Mouse (Mus musculus) right cerebral cortex, postnatal 4 days (tissue): Measurements from ENCODE around the gene Pcsk4.

ENCODE experiments used
- DNase-seq: peaks from one replicate; pipeline ENCODE4 v3.0.0-alpha.2; 2022

Gene Pcsk4

DNA sequence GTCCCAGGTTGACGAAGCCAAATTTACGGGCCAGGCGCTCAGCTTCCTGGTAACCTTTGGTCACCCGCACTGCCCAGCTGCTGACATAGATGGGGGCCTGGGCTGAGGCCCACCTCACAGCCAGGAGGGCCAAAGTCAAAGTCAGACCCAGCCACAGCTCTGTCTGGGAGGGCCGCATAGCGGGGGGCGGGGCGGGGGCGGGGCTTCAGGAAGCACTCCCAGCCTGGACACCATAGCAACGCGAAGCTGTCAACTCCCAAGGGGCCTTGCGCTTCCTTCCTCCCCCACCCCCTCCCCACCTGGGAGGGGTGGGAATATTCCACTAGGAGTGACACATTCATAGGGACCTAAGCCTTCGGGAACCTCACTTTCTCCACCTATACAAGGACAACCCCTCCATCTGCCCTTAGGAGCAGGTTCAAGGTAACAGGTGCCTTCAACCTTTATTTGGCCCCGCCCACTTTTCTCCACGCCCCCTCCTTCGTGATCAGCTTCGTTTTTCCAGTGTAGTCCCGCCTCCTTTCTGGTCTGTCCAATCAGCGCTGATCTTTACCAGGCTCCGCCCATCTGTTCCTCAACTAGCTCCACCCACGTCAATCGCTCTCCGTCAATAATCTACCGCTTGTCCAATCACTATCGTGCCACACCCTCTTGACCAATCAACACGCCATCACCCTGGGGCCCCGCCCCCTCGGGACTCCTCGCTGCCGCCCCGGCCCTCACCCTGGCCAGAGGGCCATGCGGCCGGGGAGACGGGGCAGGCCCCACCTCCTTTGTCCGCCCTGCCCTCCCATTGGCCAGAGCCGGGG is at the start of gene Pcsk4, which contains the start of gene Reep6:
Pcsk4 (minus strand) TSS at position 226 of the 809 bp plus-strand sequence.
Reep6 (plus strand) TSS at position 681 of the 809 bp plus-strand sequence.
- peak; percentile 94 for DNase-seq

DNA sequence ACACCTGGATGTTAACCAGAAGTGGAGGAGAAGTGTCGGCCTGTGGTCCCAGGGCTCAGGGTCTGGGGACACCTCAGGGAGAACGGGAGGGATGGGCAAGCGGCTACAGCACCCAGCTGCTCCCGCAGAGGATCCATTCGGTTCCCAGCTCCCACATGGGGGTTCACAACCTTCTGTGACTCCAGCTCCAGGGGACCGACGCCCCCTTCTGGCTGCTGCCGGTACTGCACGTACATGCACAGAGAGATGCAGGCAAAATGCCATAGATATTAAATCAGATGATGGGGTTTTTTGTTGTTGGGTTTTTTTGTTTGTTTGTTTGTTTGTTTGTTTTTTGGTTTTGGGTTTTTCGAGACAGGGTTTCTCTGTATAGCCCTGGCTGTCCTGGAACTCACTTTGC is 48.4 kb upstream of the Pcsk4 start:
- DNase-seq = peak; percentile 62

DNA sequence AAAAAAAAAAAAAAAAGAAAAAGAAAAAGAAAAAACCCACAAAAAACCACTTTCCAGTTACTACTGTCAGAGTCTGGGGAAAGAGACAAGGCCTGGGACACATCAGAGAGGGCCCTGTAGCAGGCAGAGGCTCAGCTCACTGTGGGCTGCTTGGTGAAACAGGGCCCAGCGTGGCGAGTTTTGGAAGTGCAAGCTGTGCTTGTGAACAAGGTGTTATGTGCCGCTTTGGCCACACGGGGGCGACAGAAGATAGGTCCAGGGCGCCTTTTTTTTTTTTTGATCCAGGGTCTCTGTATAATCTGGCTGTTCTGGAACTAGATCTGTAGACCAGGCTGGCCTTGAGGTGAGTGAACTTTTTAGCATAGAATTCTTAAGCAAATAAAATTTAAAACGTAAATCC is 46.9 kb upstream of the Pcsk4 start:
- DNase-seq = peak; percentile 98

DNA sequence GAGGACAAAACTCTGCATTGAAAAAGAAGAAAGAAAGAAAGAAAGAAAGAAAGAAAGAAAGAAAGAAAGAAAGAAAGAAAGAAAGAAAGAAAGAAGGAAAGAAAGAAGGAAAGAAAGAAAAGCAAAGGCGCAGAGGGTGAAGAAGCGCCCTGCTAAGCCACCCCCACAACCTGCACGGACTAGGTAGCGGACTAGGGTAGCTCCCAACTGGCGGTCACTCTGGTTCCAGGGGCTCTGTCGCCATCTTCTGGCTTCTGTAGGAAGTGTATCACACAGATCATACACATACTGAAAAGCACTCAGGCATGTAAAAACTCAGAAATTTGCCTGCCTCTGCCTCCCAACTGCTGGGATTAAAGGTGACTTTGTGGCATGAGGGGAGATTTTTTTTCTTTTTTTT is 44.8 kb upstream of the Pcsk4 start:
- peak; percentile 70 for DNase-seq

DNA sequence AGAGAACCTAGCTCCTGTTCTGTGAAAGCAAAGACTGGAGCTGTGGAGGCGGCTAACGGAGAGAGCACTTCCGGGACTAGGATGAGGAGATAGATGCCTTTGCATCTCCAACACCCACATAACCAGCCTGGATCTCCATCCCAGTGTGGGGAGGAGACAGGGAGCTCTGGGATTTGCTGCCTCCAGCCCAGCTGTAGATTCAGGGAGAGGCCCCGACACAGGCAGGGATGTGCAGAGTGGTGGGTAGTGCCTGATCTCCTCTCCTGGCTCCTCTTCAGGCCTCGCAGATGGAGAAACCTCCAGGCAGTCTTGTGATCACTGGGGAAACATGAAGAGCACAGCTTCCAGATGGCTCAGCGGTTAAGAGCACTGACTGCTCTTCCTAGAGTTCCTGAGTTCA is 43.4 kb upstream of the Pcsk4 start:
- no peak for DNase-seq

DNA sequence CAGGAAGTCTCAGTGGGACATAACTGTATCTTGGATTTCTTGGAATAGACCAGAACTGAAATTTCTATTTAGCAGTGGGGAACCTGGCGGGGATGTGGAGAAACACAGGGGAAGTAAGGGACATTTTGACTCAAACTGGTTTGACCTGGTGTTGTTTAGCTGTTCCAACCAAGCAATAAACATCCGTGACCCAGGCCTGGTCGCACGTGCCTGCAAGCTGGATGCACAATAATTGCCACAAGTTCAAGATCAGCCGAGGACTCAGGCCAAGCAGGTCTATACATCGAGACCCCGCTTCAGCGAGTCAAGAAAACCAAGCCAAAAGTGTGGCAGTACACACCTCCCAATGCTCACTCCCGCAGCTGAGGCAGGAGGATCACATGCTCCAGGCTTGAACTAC is 42.7 kb upstream of the Pcsk4 start:
- no peak for DNase-seq

DNA sequence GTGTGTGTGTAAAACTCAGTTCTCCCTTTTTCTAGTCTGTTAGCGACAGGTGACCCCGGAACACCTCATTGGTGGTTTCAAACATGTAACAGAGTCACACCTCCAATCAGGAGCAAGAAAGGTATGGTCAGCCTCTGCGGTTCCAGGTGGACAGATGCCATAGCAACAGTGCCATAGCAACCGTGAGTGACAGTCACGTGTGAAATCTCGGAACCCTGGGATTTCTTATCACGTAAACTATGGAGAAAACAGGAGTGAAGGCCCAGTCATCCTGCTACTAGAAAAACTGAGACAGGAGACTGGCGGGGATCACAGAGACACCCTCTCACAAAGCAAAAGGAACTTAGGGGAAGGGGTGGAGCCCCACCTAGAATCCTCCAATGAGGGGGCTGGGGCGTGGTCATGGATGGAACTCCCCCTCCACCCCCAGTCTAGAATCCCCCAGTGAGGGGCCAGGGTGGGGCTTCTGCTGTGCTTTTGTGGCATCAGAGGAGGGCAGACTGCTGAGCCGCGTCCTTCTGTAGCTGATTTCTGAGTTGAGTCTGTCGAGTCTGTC is 42.2 kb upstream of the Pcsk4 start:
- no peak for DNase-seq

DNA sequence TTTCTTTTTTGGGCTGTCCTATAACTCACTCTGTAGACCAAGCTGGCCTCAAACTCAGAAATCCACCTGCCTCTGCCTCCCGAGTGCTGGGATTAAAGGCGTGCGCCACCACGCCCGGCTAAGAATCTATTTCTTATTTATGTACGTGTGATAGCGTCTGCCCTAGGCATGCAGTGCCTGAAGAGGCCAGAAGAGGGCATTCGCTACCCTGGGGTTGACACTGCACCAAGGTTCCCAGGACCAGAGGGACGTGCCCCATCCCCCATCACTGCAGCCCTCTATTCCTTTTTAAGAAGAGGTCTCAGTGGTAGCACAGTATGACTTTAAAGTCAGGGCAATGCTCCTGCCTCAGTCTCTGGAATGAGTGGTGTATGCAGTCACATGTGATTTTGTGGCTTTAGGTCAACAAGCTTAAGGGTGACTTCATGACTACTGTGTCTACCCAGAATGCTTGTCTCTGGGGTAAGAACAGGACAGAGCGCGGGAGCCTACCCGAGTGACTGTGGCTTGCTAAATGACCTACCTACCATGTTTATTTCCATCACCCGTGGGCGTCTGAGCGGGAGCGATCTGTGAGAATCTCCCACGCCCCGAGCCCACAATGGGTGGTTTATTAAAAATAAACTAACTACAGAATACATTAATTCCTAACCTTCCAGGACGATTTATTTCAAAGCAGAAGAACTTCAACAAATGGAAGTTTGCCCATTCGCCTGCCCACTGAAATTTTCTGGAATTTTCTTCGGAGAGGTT is 40.9 kb upstream of the Pcsk4 start:
- no peak for DNase-seq

DNA sequence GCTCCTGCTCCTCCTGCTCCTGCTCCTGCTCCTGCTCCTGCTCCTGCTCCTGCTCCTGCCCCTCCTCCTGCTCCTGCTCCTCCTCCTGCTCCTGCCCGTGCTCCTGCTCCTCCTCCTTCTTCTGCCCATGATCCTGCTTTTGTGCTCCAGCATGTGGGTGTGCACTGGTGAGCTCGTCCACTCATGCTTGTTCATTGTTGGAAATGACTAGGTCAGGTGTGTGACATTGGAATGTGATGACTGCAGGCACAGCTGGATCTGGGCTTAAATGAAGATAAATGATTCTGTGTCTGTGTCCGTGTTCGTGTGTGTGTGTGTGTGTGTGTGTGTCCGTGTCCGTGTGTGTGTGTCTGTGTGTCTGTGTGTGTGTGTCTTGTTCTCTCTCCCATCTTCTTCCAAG is 39.1 kb upstream of the Pcsk4 start:
- no peak for DNase-seq

DNA sequence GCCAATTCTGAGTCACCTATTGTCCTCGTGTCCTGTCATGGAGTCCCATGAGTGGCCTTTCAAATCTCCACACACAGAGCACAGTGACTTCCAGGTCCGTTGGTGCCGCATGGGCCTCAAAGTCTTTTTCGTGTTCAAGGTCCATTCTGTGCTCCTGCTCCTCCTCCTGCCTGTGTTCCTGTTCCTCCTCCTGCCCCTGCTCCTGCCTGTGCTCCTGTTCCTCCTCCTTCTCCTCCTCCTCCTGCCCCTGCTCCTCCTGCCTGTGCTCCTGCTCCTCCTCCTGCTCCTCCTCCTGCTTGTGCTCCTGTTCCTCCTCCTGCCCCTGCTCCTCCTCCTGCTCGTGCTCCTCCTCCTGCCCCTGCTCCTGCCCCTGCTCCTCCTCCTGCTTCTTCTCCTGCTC is 38.7 kb upstream of the Pcsk4 start:
- DNase-seq = no peak

DNA sequence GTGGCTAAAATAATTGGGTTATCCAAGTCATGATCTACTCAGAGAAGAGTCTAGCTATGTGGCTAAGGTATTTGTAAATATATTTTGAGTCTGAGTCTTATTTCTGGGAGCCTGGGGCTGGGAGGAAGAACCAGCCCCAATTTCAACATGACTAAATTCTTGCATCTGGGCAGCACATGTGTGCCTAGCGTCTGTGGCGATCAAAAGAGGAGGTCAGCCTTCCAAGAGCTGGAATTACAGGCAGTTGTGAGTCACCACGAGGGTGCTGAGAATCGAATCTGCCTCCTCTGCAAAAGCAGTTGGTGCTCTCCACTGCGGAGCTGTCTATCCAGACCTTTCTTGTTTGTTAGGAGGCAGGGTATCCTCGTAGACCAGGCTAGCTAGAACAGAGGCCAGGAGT is 36.4 kb upstream of the Pcsk4 start:
- DNase-seq = no peak

DNA sequence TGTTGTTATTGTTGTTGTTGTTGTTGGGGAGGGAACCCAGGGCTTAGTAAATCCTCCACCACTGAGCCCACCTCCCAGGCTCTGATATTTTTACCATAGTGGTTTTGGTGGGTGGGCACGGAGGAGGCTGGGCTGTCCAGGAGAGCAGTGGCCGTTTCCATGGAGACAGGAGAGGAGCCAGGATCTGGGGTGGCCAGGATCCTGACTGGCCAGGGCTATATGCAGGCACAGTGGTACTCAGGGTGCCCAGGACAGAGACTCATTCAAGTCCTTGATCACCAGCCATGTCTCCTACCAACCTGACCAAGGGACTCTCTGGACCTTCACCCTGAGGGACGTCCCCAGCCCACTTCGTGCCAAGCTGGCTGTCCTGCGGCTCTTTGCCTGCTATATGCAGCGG is 34.4 kb upstream of the Pcsk4 start:
- no peak for DNase-seq

DNA sequence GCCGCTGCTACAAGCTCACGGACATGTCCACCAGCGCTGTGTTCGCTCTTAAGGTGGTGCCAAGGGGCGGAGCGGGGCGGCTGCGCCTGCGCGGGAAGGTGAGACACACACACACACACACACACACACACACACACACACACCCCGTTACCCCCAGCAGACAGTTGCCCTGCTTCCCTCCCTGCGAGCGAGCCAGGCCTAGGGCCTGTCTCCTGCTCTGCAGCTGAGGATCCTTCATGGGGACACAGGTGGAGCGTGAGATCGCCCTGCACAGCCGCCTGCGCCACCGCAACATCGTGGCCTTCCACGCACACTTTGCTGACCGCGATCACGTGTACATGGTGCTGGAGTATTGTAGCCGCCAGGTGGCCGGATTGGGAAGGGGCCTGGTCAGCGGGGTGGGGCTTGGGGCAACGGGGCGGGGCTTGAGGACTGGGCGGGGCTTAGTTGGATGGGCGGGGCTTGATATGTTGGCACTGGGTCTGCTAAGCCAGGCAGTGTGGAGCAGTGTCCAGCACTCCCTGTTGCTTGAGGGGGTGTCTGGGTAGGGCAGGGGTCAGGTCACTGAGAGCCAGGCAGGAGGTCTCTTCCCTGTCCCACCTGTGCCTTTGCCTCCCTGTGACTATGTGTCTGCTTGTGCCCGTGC is 28.8 kb upstream of the Pcsk4 start:
- no peak for DNase-seq

DNA sequence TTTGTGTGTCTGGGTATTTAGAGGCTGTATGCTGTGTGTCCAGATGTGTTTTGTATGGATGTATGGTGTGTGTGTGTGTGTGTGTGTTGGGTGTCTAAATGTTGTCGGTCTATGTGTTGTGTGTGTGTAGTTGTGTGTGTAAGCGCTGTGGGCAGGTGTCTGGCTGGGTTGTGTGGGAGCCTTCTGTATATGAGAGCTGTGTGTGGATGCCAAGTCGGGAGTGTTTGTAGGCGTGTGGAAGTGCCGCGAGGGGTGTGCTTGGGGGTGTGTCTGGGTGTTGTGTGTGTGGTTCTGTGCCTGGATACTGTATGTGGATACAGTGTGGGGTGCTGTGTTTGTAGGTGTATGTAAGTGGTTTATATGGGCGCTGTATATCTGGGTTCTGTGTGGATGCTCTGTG is 28.0 kb upstream of the Pcsk4 start:
- no peak for DNase-seq

DNA sequence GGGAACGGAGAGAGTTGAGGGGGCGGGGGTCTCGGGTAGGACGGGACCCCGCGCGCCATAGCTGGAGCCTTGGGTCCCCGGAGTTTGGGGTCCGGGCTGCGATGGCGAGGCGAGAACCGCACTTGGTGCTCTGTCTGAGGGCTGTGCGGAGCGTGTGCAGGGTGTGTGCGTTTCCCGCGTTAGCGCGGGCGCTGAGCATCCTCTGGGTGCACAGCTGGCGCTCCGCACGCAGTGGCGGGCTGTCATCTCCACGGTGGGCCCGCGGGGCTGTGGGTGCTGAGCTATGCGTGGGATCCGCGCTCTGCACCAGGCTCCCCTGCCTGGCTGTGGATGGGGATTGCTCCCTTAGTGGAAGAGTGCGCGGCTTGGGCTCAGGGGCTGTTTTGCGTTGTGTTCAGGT is 27.4 kb upstream of the Pcsk4 start:
- no peak for DNase-seq

DNA sequence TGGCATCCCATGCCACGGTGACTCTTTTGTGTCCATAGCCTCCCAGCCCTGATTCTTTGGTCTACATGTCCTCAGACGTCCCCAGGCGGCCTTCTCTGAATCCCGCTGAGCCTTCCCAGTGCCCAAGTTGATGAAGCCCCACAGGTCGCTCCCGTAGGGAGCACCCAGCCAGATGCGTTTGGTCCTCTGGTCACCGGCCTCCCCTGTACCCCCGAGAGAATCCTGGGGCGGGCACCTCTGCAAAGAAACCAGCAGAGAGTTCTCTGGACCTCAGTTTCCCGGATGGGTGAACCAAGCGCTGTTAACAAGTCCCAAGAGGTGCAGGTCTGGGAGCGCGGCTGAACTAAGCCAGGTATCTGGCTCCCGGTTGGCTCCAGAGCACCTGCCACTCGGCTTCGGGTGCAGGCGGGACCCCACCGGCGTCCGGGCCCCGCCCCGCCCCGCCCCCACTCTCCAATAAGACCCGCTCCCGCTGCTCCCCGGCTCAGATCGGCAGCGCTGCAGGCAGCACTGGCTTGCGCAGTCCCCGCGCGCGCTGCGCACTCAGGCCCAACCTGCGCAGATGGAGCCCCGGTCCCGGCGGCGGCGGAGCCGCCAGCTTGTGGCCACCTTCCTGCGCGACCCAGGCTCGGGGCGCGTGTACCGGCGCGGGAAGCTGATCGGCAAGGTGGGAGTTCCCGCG is 26.8 kb upstream of the Pcsk4 start, which contains the start of gene Plk5:
Plk5 (plus strand) TSS at position 459 of the 682 bp plus-strand sequence.
- no peak for DNase-seq

DNA sequence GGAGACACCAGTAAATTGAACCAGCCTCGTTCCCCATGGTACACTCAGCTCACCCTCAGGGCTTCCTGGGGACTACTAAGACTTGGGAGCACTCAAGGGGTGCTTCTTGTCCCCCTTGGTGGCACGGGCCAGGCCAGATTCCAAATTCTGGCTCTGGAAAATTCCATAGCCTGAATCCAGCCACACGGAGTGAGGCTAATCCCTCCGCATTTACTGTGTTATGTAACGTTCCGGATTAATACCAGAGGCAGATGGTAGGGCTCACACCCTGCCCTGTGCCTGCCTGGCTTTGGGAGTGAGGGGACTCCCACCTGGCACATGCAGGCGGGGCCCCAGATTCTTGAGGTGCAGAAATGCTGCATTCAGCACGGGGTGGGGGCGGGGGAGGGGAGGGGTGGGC is 26.1 kb upstream of the Pcsk4 start:
- no peak for DNase-seq

DNA sequence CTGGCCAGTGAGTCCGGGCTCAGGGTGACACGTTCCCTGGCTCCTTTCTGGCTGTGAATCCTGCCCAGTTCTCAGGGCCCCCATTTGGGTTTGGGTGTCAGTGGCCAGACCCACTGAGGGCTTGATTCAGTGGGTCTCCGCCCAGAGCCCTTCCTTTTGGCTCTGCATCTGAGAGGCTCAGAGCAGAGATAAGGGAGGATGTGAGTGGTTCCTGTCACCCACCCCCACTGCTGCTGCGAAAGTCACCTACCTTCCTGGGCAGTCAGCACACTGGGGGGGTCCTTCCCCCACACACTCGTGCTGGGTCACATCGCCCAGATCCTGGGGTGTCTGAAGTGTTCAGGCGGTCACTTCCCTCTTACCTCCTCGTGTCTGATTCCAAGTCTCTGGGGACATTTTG is 23.4 kb upstream of the Pcsk4 start:
- no peak for DNase-seq

DNA sequence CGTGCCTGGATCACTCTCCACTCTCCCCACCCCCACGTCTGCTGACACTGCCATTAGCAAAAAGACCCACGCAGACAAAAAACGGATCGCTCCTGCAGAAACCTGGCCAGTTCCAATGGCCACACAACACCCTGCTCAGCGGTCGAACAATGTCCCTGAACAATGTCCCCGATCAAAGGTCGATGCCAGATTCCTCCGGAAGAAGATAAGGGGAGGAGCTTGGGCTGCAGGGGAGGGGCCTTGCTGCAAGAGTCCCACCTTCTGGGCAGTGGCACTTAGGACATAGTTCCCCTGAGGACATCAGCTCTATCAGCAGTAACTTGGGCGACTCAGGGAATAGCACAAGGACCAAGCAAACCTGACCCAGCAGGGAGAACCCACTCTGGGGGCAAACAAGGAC is 22.6 kb upstream of the Pcsk4 start:
- no peak for DNase-seq

DNA sequence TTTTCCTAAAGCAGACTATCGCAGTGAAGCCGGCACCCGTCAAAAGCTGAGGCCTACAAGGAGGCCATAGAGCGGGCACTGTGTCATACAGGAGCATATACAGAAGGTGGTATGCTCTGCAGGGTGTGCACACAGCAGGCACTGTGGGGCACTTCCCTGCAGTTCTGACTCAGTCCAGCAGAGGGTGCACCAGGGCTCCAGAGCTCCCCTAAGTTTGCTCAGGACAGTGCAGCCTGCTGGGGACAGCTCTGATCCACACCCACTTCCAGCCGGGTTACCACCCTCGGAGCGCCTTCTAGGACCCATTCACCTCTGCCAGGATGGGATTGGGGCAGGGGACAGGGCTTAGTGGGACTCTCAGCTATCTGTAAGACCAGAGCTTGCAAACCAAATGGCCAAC is 21.0 kb upstream of the Pcsk4 start:
- DNase-seq = peak; percentile 89

DNA sequence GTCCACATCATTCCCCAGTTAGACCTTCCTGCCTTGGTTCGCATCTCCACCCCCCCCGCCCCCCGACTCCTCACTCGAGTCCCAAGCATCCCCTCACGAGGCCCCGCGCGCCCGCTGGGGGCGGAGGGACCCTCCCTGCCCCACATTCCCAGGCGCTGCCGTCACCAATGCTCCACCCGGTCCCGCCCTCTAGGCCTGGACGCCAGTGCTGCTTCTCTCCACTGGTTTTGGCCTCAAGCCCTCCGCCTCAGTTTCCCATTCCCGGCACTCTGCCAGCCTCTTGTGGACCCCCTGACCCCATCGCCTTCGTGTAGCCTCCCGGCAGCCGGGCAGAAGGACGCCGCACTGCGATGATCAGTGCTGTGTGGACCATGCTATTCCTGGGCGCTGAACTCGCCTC is 19.7 kb upstream of the Pcsk4 start:
- DNase-seq = no peak

DNA sequence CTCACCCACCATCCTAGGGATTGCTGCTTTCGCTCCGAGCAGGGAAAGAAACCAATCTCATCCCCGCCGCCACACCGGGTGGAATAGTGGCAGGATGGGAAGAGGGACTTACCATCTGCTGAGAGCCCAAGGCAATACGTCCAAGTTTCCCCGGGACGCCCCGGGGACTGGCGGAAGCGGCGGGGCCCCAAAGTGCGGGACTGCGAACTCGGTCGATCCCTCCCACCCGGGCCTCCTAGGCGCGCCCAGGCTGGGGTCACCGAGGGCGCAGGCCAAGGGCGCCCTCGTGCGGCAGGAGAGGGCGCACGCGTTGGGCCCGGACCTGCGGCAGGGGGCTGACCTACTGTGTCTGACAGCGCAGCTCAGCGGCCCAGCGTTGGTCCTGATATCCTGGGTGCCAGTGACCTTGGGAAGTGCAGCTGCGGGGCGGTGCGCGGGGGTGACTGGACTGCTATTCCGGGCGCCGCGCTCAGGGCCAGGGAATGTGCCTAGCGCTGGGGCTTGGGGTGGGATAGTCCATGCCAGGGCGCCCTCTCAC is 19.0 kb upstream of the Pcsk4 start, which contains the start of gene Adamtsl5:
Adamtsl5 (minus strand) TSS at position 169 of the 538 bp plus-strand sequence.
- DNase-seq = no peak
